In genomic region chr15:25572495-25572894, GRCm38 (mm10) we compare ENCODE assay signal across 23 mouse cellular contexts.
"Had no signal": no experiment of that assay in that cellular context is flagged by ENCODE, and none has a peak within 500 bp of the region (broad histone marks: within the 10 kb centered on the region; RNA-seq: fewer than 3 reads in every experiment).

No protein-coding gene starts in this region.

- H3K4me2 ChIP-seq: heart, embryonic 11.5 days; hindbrain, embryonic 12.5 days; hindbrain, embryonic 14.5 days; intestine, embryonic 15.5 days; limb, embryonic 12.5 days had no signal

- H3K4me1 ChIP-seq: hindbrain, embryonic 12.5 days had no signal

- H3K9me3 ChIP-seq: hindbrain, embryonic 10.5 days; hindbrain, embryonic 12.5 days; intestine, embryonic 15.5 days; limb, embryonic 10.5 days; limb, embryonic 12.5 days had no signal

- H3K4me3 ChIP-seq: gastrocnemius, adult 2 months; heart, adult 2 months; hindbrain, embryonic 10.5 days; hindbrain, embryonic 12.5 days; intestine, embryonic 15.5 days; layer of hippocampus, adult 2 months; left cerebral cortex, adult 2 months; limb, embryonic 10.5 days; limb, embryonic 12.5 days had no signal

- H3K27me3 ChIP-seq: hindbrain, embryonic 12.5 days; intestine, embryonic 15.5 days; limb, embryonic 12.5 days had no signal

- H3K9ac ChIP-seq: hindbrain, embryonic 12.5 days; hindbrain, embryonic 14.5 days; intestine, embryonic 15.5 days; limb, embryonic 12.5 days had no signal

- DNase-seq: gastrocnemius, adult 2 months; gastrocnemius, postnatal 10 days; gastrocnemius, postnatal 25 days; heart, adult 2 months; heart, postnatal 10 days; heart, postnatal 4 days; kidney, adult 18-20 months; kidney, adult 8-10 months; kidney, postnatal 10 days; kidney, postnatal 25 days; kidney, postnatal 4 days had no signal

- H3K36me3 ChIP-seq: hindbrain, embryonic 10.5 days; hindbrain, embryonic 12.5 days; intestine, embryonic 15.5 days; limb, embryonic 10.5 days; limb, embryonic 12.5 days had no signal

- ATAC-seq: hindbrain, embryonic 16.5 days; inflammation-experienced regulatory T-cells, adult 6 months; intestine, embryonic 15.5 days; intestine, postnatal 0 days had no signal

- H3K27ac ChIP-seq: gastrocnemius, adult 2 months; heart, adult 2 months; hindbrain, embryonic 10.5 days; hindbrain, embryonic 12.5 days; hindbrain, embryonic 14.5 days; intestine, embryonic 15.5 days; layer of hippocampus, adult 2 months; left cerebral cortex, adult 2 months; limb, embryonic 10.5 days; limb, embryonic 12.5 days had no signal
